Mouse (Mus musculus): Measurements from ENCODE around the gene Med29. TPM values are rescaled to one million over a fixed set of nuclear protein-coding genes. Genes with fewer than 3 reads are reported as not detected.
"Not testable (repeated sequence)": the region's sequence is repeated elsewhere in the genome, so short reads cannot be mapped to it uniquely, and the experiment has no call there.

The Med29 gene
- polyA plus RNA-seq, 1 experiment from 2014 or later: 41.2 TPM

GRCm38 (mm10) chr7:28401942-28402341 is 9.4 kb upstream of the Med29 start:
- H3K4me1 ChIP-seq (ENCODE audit: control insufficient read depth, insufficient read depth, low read length): no peaks in the 10 kb centered on the region
- H3K27me3 ChIP-seq (ENCODE audit: control insufficient read depth, insufficient read depth, low read length): no peaks in the 10 kb centered on the region
- H3K4me2 ChIP-seq (ENCODE audit: low read depth, low read length): no peak overlapping the region
- 78% methylated on average over 3 of the region's 3 CpGs for WGBS
- H3K9me3 ChIP-seq (replicated peaks; ENCODE audit: control insufficient read depth, low read length): no peaks in the 10 kb centered on the region
- no peak overlapping the region for H3K4me3 ChIP-seq (replicated peaks; ENCODE audit: low read length)
- ATAC-seq (ENCODE audit: insufficient read depth, low FRiP score): no peak
- no peak overlapping the region for H3K27ac ChIP-seq (ENCODE audit: low read length)
- H3K36me3 ChIP-seq (ENCODE audit: control insufficient read depth, insufficient read depth, low read length): peaks cover 44% of the 10 kb centered on the region
- no peak overlapping the region for H3K9ac ChIP-seq (ENCODE audit: low read length)

- Histone ChIP-seq H3K4me2 (ENCODE audit: low read depth, low read length) (no peak overlapping the region), H3K9ac (ENCODE audit: low read length) (no peak overlapping the region), H3K27ac (ENCODE audit: low read length) (no peak overlapping the region), H3K4me1 (ENCODE audit: control insufficient read depth, insufficient read depth, low read length) (no peaks in the 10 kb centered on the region), H3K9me3 (replicated peaks; ENCODE audit: control insufficient read depth, low read length) (no peaks in the 10 kb centered on the region), H3K27me3 (ENCODE audit: control insufficient read depth, insufficient read depth, low read length) (no peaks in the 10 kb centered on the region), H3K4me3 (replicated peaks; ENCODE audit: low read length) (no peak overlapping the region), H3K36me3 (ENCODE audit: control insufficient read depth, insufficient read depth, low read length) (peaks cover 41% of the 10 kb centered on the region)
- ATAC-seq (ENCODE audit: insufficient read depth, low FRiP score): no peak
- 94% methylated on average over 1 of the region's 1 CpGs for WGBS
Measured at GRCm38 (mm10) chr7:28401030-28401429, 8.5 kb upstream of the Med29 start.

- no peak overlapping the region for H3K9ac ChIP-seq (ENCODE audit: low read length)
- no peak overlapping the region for H3K4me2 ChIP-seq (ENCODE audit: low read depth, low read length)
- no peak overlapping the region for H3K4me3 ChIP-seq (replicated peaks; ENCODE audit: low read length)
- 90% methylated on average over 10 of the region's 10 CpGs for WGBS
- no peaks in the 10 kb centered on the region for H3K27me3 ChIP-seq (ENCODE audit: control insufficient read depth, insufficient read depth, low read length)
- peaks cover 23% of the 10 kb centered on the region for H3K36me3 ChIP-seq (ENCODE audit: control insufficient read depth, insufficient read depth, low read length)
- no peak overlapping the region for H3K27ac ChIP-seq (ENCODE audit: low read length)
- ATAC-seq (ENCODE audit: insufficient read depth, low FRiP score): no peak
- no peaks in the 10 kb centered on the region for H3K9me3 ChIP-seq (replicated peaks; ENCODE audit: control insufficient read depth, low read length)
- H3K4me1 ChIP-seq (ENCODE audit: control insufficient read depth, insufficient read depth, low read length): peaks cover 2% of the 10 kb centered on the region; the same call in 1 of the 2 replicates
Measured at GRCm38 (mm10) chr7:28398696-28399340, 6.3 kb upstream of the Med29 start.

GRCm38 (mm10) chr7:28398000-28398399 is 5.5 kb upstream of the Med29 start:
- Histone ChIP-seq H3K27ac (ENCODE audit: low read length) (no peak overlapping the region), H3K36me3 (ENCODE audit: control insufficient read depth, insufficient read depth, low read length) (peaks cover 17% of the 10 kb centered on the region), H3K9ac (ENCODE audit: low read length) (no peak overlapping the region), H3K9me3 (replicated peaks; ENCODE audit: control insufficient read depth, low read length) (no peaks in the 10 kb centered on the region), H3K4me2 (ENCODE audit: low read depth, low read length) (no peak overlapping the region), H3K27me3 (ENCODE audit: control insufficient read depth, insufficient read depth, low read length) (no peaks in the 10 kb centered on the region), H3K4me1 (ENCODE audit: control insufficient read depth, insufficient read depth, low read length) (peaks cover 7% of the 10 kb centered on the region; the same call in 1 of the 2 replicates), H3K4me3 (replicated peaks; ENCODE audit: low read length) (no peak overlapping the region)
- WGBS: 58% methylated on average over 3 of the region's 3 CpGs
- no peak for ATAC-seq (ENCODE audit: insufficient read depth, low FRiP score)

GRCm38 (mm10) chr7:28395425-28395824 is 2.9 kb upstream of the Med29 start:
- H3K36me3 ChIP-seq (ENCODE audit: control insufficient read depth, insufficient read depth, low read length): 0 out of 2 replicates have a peak, but pooled peaks cover 16% of the 10 kb centered on the region
- no peak for ATAC-seq (ENCODE audit: insufficient read depth, low FRiP score)
- 92% methylated on average over 4 of the region's 4 CpGs for WGBS
- no peak overlapping the region for H3K4me2 ChIP-seq (ENCODE audit: low read depth, low read length)
- H3K9me3 ChIP-seq (replicated peaks; ENCODE audit: control insufficient read depth, low read length): no peaks in the 10 kb centered on the region
- no peak overlapping the region for H3K4me3 ChIP-seq (replicated peaks; ENCODE audit: low read length)
- no peak overlapping the region for H3K27ac ChIP-seq (ENCODE audit: low read length)
- H3K4me1 ChIP-seq (ENCODE audit: control insufficient read depth, insufficient read depth, low read length): peaks cover 14% of the 10 kb centered on the region
- H3K27me3 ChIP-seq (ENCODE audit: control insufficient read depth, insufficient read depth, low read length): no peaks in the 10 kb centered on the region
- no peak overlapping the region for H3K9ac ChIP-seq (ENCODE audit: low read length)

- WGBS: 4% methylated on average over 22 of the region's 22 CpGs
- Histone ChIP-seq H3K27ac (ENCODE audit: low read length) (peak overlapping the region; percentile 84; the same call in 1 of the 2 replicates), H3K4me1 (ENCODE audit: control insufficient read depth, insufficient read depth, low read length) (peaks cover 14% of the 10 kb centered on the region), H3K36me3 (ENCODE audit: control insufficient read depth, insufficient read depth, low read length) (peaks cover 19% of the 10 kb centered on the region; the same call in 1 of the 2 replicates), H3K9me3 (replicated peaks; ENCODE audit: control insufficient read depth, low read length) (no peaks in the 10 kb centered on the region), H3K4me2 (ENCODE audit: low read depth, low read length) (peak overlapping the region; percentile 79), H3K4me3 (replicated peaks; ENCODE audit: low read length) (peak overlapping the region; percentile 97), H3K27me3 (ENCODE audit: control insufficient read depth, insufficient read depth, low read length) (no peaks in the 10 kb centered on the region), H3K9ac (ENCODE audit: low read length) (peak overlapping the region; percentile 91)
- ATAC-seq (ENCODE audit: insufficient read depth, low FRiP score): 0 out of 2 replicates have a peak, but pooled peaks have one; percentile 2
Measured at GRCm38 (mm10) chr7:28393272-28393951, 904 bp upstream of the Med29 start.

- no peaks in the 10 kb centered on the region for H3K9me3 ChIP-seq (replicated peaks; ENCODE audit: control insufficient read depth, low read length)
- no peak for ATAC-seq (ENCODE audit: insufficient read depth, low FRiP score)
- no peaks in the 10 kb centered on the region for H3K27me3 ChIP-seq (ENCODE audit: control insufficient read depth, insufficient read depth, low read length)
- no peak overlapping the region for H3K4me3 ChIP-seq (replicated peaks; ENCODE audit: low read length)
- peaks cover 10% of the 10 kb centered on the region; the same call in 1 of the 2 replicates for H3K36me3 ChIP-seq (ENCODE audit: control insufficient read depth, insufficient read depth, low read length)
- no peak overlapping the region for H3K27ac ChIP-seq (ENCODE audit: low read length)
- peaks cover 18% of the 10 kb centered on the region for H3K4me1 ChIP-seq (ENCODE audit: control insufficient read depth, insufficient read depth, low read length)
- no peak overlapping the region for H3K4me2 ChIP-seq (ENCODE audit: low read depth, low read length)
- WGBS: 100% methylated on average over 3 of the region's 3 CpGs
- H3K9ac ChIP-seq (ENCODE audit: low read length): no peak overlapping the region
Measured at GRCm38 (mm10) chr7:28390331-28390730, 2.2 kb downstream of the Med29 start.

GRCm38 (mm10) chr7:28387384-28387783 is 5.1 kb downstream of the Med29 start:
- Histone ChIP-seq H3K36me3 (ENCODE audit: control insufficient read depth, insufficient read depth, low read length) (peaks cover 10% of the 10 kb centered on the region; the same call in 1 of the 2 replicates), H3K4me1 (ENCODE audit: control insufficient read depth, insufficient read depth, low read length) (peaks cover 23% of the 10 kb centered on the region)
- not testable (repeated sequence) for H3K9ac ChIP-seq (ENCODE audit: low read length); H3K27me3 ChIP-seq (ENCODE audit: control insufficient read depth, insufficient read depth, low read length); H3K4me3 ChIP-seq (replicated peaks; ENCODE audit: low read length); H3K27ac ChIP-seq (ENCODE audit: low read length); H3K9me3 ChIP-seq (replicated peaks; ENCODE audit: control insufficient read depth, low read length); ATAC-seq (ENCODE audit: insufficient read depth, low FRiP score); H3K4me2 ChIP-seq (ENCODE audit: low read depth, low read length)
- WGBS: 85% methylated on average over 7 of the region's 7 CpGs

- Histone ChIP-seq H3K4me1 (ENCODE audit: control insufficient read depth, insufficient read depth, low read length) (peaks cover 25% of the 10 kb centered on the region), H3K36me3 (ENCODE audit: control insufficient read depth, insufficient read depth, low read length) (peaks cover 10% of the 10 kb centered on the region; the same call in 1 of the 2 replicates)
- not testable (repeated sequence) for ATAC-seq (ENCODE audit: insufficient read depth, low FRiP score); H3K27me3 ChIP-seq (ENCODE audit: control insufficient read depth, insufficient read depth, low read length); H3K4me2 ChIP-seq (ENCODE audit: low read depth, low read length); H3K27ac ChIP-seq (ENCODE audit: low read length); H3K9ac ChIP-seq (ENCODE audit: low read length); H3K9me3 ChIP-seq (replicated peaks; ENCODE audit: control insufficient read depth, low read length); H3K4me3 ChIP-seq (replicated peaks; ENCODE audit: low read length)
- 71% methylated on average over 6 of the region's 6 CpGs for WGBS
Measured at GRCm38 (mm10) chr7:28386877-28387276, 5.6 kb downstream of the Med29 start.

All from stomach, embryonic 16.5 days (tissue).